Mouse (Mus musculus) cerebellum, adult 2 months (tissue): ENCODE results near the gene Atad5. TPM values are rescaled to one million over a fixed set of nuclear protein-coding genes. Genes with fewer than 3 reads are reported as not detected.
"Not testable (repeated sequence)": the region's sequence is repeated elsewhere in the genome, so short reads cannot be mapped to it uniquely, and the experiment has no call there.

Experiments
- DNase-seq, 2 experiments: peaks; one replicate each; pipeline ENCODE4 v3.0.0; 2021
- H3K27ac ChIP-seq: fragments of 200-500 bp; 2 replicates; pipeline ENCODE4 v1.5.1; 2012; ENCODE audit warnings: low read length, control low read depth, inconsistent platforms; ENCODE audit not compliant: insufficient read depth
- H3K27me3 ChIP-seq: fragments of 200-500 bp; 2 replicates; pipeline ENCODE4 v1.6.1; 2012; ENCODE audit warnings: inconsistent platforms, mild to moderate bottlenecking, low read length, moderate library complexity; ENCODE audit not compliant: control insufficient read depth, insufficient read depth
- H3K4me1 ChIP-seq: fragments of 200-500 bp; 2 replicates; pipeline ENCODE4 v1.6.1; 2011; ENCODE audit warnings: low read length; ENCODE audit not compliant: control insufficient read depth, insufficient read depth
- H3K4me3 ChIP-seq: fragments of 200-500 bp; replicated peaks from 2 replicates; pipeline ENCODE3; 2011; ENCODE audit warnings: mild to moderate bottlenecking, low read depth, low read length, control low read depth; ENCODE audit not compliant: insufficient read depth
- CTCF ChIP-seq: fragments of 200-500 bp; IDR thresholded peaks from 2 replicates; pipeline ENCODE4 v1.5.1; 2011; ENCODE audit warnings: low read depth, mild to moderate bottlenecking, control low read depth, low read length, moderate library complexity, borderline replicate concordance; ENCODE audit not compliant: insufficient read depth
- POLR2A ChIP-seq: fragments of 200-500 bp; IDR thresholded peaks from 2 replicates; pipeline ENCODE4 v1.6.1; 2011; ENCODE audit warnings: low read length, control low read depth, borderline replicate concordance; ENCODE audit not compliant: insufficient read depth
- WGBS: fragments of 180-500 bp; shearing (Covaris S2); methylation state at CpG from one replicate; pipeline ENCODE4 v1.1.7; 2018; 5-methylcytosine and 5-hydroxymethylcytosine counted together
- polyA plus RNA-seq: library from polyadenylated mRNA; depleted of rRNA; stranded (reverse); fragments of >200 nt; gene quantifications from 2 replicates; pipeline ENCODE4 v1.2.3, GENCODE M21; 2012; rRNA removed

The Atad5 gene
- polyA plus RNA-seq, 1 experiment, result 3.7 TPM

DNA sequence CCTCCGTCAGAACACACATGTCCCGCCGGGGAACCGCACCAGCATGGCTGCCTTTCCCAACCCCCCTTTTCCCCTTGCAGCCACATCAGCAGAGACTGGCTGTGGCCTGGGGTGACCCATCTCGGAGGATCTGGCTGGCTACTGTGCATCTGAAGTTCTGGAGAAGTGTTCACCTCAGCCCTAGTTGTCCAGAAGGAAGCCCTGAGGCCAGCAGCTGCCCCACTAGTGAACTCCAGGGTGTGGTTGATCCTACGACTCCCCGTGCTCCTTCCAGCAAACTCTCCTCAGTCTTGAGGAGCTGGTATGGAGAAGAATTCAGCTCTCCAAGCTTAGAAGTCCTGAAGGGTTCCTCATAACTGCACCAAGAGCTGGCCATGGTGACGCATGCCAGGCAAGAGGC is 89.1 kb downstream of the Atad5 start:
- no peak for DNase-seq

DNA sequence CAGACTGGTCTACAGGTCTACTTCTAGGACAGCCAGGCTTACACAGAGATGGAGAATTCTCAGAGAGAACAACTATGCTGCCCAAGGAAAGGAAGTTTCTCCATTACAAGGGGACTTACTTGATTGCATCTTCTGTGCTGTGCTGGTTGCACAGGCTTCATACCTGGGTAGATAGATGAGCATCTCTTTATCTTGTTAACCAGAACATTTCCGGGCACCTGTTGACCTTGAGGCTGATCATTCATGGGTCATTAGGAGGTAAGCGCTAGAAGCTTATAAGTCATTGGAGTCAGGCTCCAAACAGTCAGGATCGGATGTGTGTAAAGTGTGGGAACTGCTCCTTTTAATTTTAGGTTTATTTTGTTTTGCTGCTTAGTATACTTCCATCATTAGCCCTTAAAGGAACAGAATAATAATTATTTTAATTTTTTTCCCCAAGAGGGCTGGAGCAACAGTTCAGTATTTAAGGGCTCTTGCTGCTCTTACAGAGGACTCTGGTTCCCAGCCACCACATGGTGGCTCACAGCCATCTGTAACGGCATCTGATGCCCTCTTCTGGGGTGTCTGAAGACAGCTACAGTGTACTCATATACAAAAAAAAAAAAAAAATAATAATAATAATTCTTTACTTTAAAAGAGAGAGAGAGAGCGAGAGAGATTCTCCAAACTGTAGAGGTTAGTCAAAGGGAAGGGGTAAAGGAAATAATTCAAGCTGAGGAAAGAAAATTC is 92.0 kb downstream of the Atad5 start:
- DNase-seq, result no peak
- H3K4me3 ChIP-seq, result no peak overlapping the region
- 74% methylated on average over 5 of the region's 5 CpGs for WGBS
- no peaks in the 10 kb centered on the region for H3K4me1 ChIP-seq
- no peak overlapping the region for H3K27ac ChIP-seq
- TF ChIP-seq CTCF (no peak), POLR2A (no peak)
- H3K27me3 ChIP-seq, result no peaks in the 10 kb centered on the region

More for the DNA sequence above, 89.1 kb downstream of the Atad5 start:
- 83% methylated on average over 8 of the region's 8 CpGs for WGBS
- Histone ChIP-seq H3K27ac (no peak overlapping the region), H3K4me3 (no peak overlapping the region), H3K4me1 (no peaks in the 10 kb centered on the region), H3K27me3 (no peaks in the 10 kb centered on the region)
- TF ChIP-seq POLR2A (no peak), CTCF (no peak)

DNA sequence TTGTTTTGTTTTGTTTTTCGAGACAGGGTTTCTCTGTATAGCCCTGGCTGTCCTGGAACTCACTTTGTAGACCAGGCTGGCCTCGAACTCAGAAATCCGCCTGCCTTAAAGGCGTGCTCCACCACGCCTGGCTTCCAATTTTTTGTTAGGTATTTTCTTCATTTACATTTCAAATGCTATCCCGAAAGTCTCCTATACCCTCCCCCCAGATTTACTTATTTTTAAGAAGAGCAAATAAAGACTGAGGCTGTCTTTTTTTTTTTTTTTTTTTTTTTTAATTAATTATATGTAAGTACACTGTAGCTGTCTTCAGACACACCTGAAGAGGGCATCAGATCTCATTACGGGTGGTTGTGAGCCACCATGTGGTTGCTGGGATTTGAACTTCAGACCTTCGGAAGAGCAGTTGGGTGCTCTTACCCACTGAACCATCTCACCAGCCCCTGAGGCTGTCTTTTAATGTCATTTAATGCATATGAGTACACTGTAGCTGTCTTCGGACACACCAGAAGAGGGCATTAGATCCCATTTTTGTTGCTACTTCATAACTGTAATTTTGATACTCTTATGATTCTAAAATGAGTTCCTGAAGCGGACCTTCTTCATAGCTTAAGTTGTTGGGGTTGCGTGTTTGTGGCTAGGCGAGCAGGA is 94.0 kb downstream of the Atad5 start:
- H3K27me3 ChIP-seq, H3K27ac ChIP-seq, DNase-seq, H3K4me1 ChIP-seq: not testable (repeated sequence)
- peak overlapping the region; percentile 75 for H3K4me3 ChIP-seq
- 37% methylated on average over 12 of the region's 12 CpGs for WGBS

DNA sequence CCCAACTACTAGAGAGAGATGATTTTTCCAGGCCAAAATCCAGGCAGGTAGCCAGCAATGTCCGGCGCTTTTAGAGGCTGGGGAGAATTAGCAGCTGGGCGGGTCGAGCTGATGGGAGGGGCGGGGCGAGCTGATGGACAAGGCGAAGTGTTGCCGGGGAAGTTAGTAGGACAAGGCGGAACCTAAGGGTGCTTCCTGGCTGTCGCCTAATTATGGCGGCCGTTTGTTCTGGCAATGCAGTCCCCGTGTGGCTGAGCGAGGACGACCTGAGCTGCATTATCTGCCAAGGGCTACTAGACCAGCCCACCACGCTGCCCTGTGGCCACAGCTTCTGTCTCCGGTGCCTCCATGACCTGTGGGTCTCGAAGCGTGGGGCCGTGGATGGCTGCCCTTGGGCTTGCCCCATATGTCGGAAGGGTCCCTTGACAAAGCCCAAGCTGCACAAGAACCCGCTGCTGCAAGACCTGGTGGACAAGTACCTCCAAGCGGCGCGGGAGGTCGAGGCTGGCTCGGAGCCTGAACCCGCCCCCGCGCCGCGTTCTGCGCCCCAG is 94.6 kb downstream of the Atad5 start, which contains the start of gene Rnf135:
Gene Rnf135 (plus strand): TSS at position 147 of the 551 bp plus-strand sequence.
- WGBS, result under 1% methylated on average over 33 of the region's 33 CpGs
- DNase-seq, result peak; percentile 89 to 91
- Histone ChIP-seq H3K4me1 (no peaks in the 10 kb centered on the region), H3K4me3 (peak within 1 kb of the TSS; percentile 75), H3K27ac (peak within 1 kb of the TSS; percentile 90), H3K27me3 (no peaks in the 10 kb centered on the region)
- TF ChIP-seq POLR2A, result peak; percentile 72; the same call in 1 of the 2 replicates
- no peak for TF ChIP-seq CTCF

DNA sequence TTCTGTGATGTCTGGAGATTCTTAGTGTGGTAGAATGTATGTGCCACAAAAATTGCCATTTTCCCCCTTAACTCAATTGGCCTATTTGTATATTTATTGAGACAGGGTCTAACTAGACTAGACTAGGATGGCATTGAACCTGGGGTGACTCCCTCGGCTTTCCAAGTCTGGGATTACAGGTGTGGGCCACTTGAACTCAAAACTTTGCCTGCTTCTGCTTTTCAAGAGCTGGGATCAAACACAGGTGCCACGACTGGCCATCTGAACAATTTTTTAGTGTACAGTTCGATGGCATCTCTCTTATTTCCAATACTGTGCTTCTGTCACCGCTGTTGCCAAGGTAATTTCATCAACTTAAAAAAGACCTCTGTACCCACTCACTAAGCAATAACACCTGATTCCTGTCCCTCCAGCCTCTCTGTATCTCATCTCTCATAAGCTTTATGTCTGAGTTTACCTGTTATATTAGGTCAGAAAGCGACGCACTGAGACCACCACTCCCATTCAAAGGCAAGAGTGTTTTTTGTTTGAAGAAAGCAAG is 95.4 kb downstream of the Atad5 start:
- TF ChIP-seq POLR2A, result no peak
- TF ChIP-seq CTCF, result no peak
- DNase-seq, result no peak
- Histone ChIP-seq H3K4me1 (no peaks in the 10 kb centered on the region), H3K4me3 (no peak overlapping the region), H3K27me3 (no peaks in the 10 kb centered on the region), H3K27ac (no peak overlapping the region)
- 78% methylated on average over 6 of the region's 6 CpGs for WGBS

Other genes starting within 250 kb of the Atad5 start
- 26.1 and 28.3 TPM in 2 replicates for gene Utp6, start 127.0 kb upstream of the Atad5 start, polyA plus RNA-seq
- gene Suz12, start 96.3 kb upstream of the Atad5 start, polyA plus RNA-seq, result 23.4 and 25.7 TPM in 2 replicates
- 26.2 and 27.0 TPM in 2 replicates for gene Crlf3, start 8.4 kb upstream of the Atad5 start, polyA plus RNA-seq
- gene Tefm, start 52.8 kb downstream of the Atad5 start, polyA plus RNA-seq, result 8.1 and 9.8 TPM in 2 replicates
- 3.7 and 4.1 TPM in 2 replicates for gene Adap2, start 64.7 kb downstream of the Atad5 start, polyA plus RNA-seq
- 5.6 and 6.1 TPM in 2 replicates for gene Rnf135, start 94.5 kb downstream of the Atad5 start, polyA plus RNA-seq
- gene Rhot1, start 119.6 kb downstream of the Atad5 start, polyA plus RNA-seq, result 59.2 and 60.6 TPM in 2 replicates
- 9.6 and 12.6 TPM in 2 replicates for gene Rhbdl3, start 211.5 kb downstream of the Atad5 start, polyA plus RNA-seq